Mouse (Mus musculus) kidney, postnatal 10 days (tissue): ENCODE data around the gene Epb41l4b.
A peak's percentile ranks its signal among the peaks of the same experiment; 100 is the strongest.

Source experiments
- DNase-seq: peaks from one replicate; pipeline ENCODE4 v3.0.0; 2021; ENCODE audit warnings: mixed read lengths

The Epb41l4b gene

GRCm38 (mm10) chr4:57143026-57143937 lies at the start of gene Epb41l4b:
Epb41l4b (minus strand) TSS chr4:57143437.
- DNase-seq: peak; percentile 89

GRCm38 (mm10) chr4:57191543-57192283 lies 48.5 kb upstream of the Epb41l4b start:
- DNase-seq: no peak

- DNase-seq: no peak
Observed at GRCm38 (mm10) chr4:57189881-57190280, 46.6 kb upstream of the Epb41l4b start.

GRCm38 (mm10) chr4:57186035-57186434 lies 42.8 kb upstream of the Epb41l4b start:
- DNase-seq: no peak

GRCm38 (mm10) chr4:57185462-57185861 lies 42.2 kb upstream of the Epb41l4b start:
- DNase-seq: no peak

- no peak for DNase-seq
Observed at GRCm38 (mm10) chr4:57183493-57183892, 40.3 kb upstream of the Epb41l4b start.

GRCm38 (mm10) chr4:57181538-57181937 lies 38.3 kb upstream of the Epb41l4b start:
- peak; percentile 53 for DNase-seq

GRCm38 (mm10) chr4:57178881-57179280 lies 35.6 kb upstream of the Epb41l4b start:
- DNase-seq: no peak

GRCm38 (mm10) chr4:57175329-57175728 lies 32.1 kb upstream of the Epb41l4b start:
- peak; percentile 46 for DNase-seq

- no peak for DNase-seq
Observed at GRCm38 (mm10) chr4:57172861-57173260, 29.6 kb upstream of the Epb41l4b start.

- DNase-seq: peak; percentile 26
Observed at GRCm38 (mm10) chr4:57171817-57172216, 28.6 kb upstream of the Epb41l4b start.

GRCm38 (mm10) chr4:57168680-57169079 lies 25.4 kb upstream of the Epb41l4b start:
- DNase-seq: no peak

GRCm38 (mm10) chr4:57168277-57168676 lies 25.0 kb upstream of the Epb41l4b start:
- no peak for DNase-seq

GRCm38 (mm10) chr4:57166922-57167870 lies 24.0 kb upstream of the Epb41l4b start:
- peak; percentile 35 for DNase-seq

- no peak for DNase-seq
Observed at GRCm38 (mm10) chr4:57165654-57166053, 22.4 kb upstream of the Epb41l4b start.

- no peak for DNase-seq
Observed at GRCm38 (mm10) chr4:57164578-57165210, 21.5 kb upstream of the Epb41l4b start.

- DNase-seq: no peak
Observed at GRCm38 (mm10) chr4:57162789-57163722, 19.8 kb upstream of the Epb41l4b start.

GRCm38 (mm10) chr4:57160571-57160970 lies 17.3 kb upstream of the Epb41l4b start:
- peak; percentile 21 for DNase-seq

GRCm38 (mm10) chr4:57156549-57157169 lies 13.4 kb upstream of the Epb41l4b start:
- peak; percentile 67 for DNase-seq

GRCm38 (mm10) chr4:57153838-57154237 lies 10.6 kb upstream of the Epb41l4b start:
- DNase-seq: peak; percentile 32
